Mouse (Mus musculus) thymus, adult 2 months (tissue): ENCODE data around the gene Pde4a.

ENCODE experiments used
- CTCF ChIP-seq: fragments of 200-500 bp; IDR thresholded peaks from 2 replicates; pipeline ENCODE4 v1.5.1; 2012; ENCODE audit warnings: mild to moderate bottlenecking, control low read depth, low read length, moderate library complexity, borderline replicate concordance; ENCODE audit not compliant: control insufficient read depth, poor library complexity, insufficient read depth; ENCODE audit errors: extremely low read depth
- POLR2A ChIP-seq: fragments of 200-500 bp; IDR thresholded peaks from 2 replicates; pipeline ENCODE4 v1.6.1; 2012; ENCODE audit warnings: mild to moderate bottlenecking, low read length, control low read depth, moderate library complexity; ENCODE audit not compliant: control insufficient read depth, poor library complexity, insufficient read depth; ENCODE audit errors: extremely low read depth

DNA sequence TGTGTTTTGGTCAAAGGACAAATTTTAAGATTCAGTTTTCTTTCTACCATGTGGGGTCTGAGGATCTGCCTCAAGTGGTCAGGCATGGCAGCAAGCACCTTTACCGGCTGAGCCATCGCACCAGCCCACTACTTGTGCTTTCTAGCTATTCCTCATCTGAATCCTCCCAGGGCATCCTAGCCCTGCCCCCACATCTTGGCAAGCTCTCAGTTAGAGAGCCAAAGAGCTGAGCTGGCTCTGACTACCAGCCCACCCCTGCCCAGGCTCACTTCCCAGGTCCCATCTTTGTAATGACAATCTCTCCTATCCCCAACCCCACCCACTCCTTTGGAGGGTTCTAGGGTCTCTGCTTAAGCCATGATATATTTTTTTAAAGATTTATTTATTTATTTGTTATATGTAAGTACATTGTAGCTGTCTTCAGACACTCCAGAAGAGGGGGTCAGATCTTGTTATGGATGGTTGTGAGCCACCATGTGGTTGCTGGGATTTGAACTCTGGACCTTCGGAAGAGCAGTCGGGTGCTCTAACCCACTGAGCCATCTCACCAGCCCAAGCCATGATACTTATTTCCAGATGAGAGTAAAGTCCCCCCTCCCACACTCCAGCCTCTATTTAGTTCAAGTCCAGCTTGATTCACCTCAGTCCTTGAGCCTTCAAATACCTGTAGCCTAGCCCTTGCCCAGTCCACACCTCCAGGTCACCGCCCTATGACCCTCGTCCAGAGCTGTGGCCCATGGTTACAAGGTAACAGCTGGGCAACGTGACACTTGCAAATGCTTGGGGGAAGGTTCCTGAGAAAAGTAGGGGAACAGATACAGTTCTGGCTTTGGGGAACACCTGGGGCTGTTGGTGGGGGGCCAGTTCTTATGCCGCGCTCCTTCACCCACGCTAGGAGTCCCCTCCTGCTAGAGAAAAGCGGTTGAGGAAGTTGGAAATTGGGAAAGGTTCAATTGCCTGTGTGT is 2.1 kb upstream of the Pde4a start:
- no peak for TF ChIP-seq CTCF
- no peak for TF ChIP-seq POLR2A
